Mouse (Mus musculus) heart, embryonic 16.5 days (tissue): ENCODE measurements at regions not wholly inside any gene's neighbourhood (a gene's known extent, or its start where the extent isn't known, plus 50 kb on each side); places are given as distances from the start of the nearest gene placed in this dataset.
A peak's percentile ranks its signal among the peaks of the same experiment; 100 is the strongest.

Experiments
- ATAC-seq: fragments of 200-750 bp; cut with Nextera tagmentation; replicated peaks from 2 replicates; pipeline ENCODE4 v1.8.0; 2017; ENCODE audit warnings: moderate number of reproducible peaks; ENCODE audit not compliant: insufficient read depth, low FRiP score; ENCODE audit errors: extremely low read depth
- H3K27ac ChIP-seq: fragments of 300-500 bp; sonication (generic); 2 replicates; pipeline ENCODE4 v1.5.1; 2014; ENCODE audit warnings: mild to moderate bottlenecking, low read length, control low read depth, moderate library complexity
- H3K27me3 ChIP-seq: fragments of 300-500 bp; sonication (generic); 2 replicates; pipeline ENCODE4 v1.6.1; 2014; ENCODE audit warnings: low read length, mixed read lengths; ENCODE audit not compliant: control insufficient read depth, insufficient read depth
- H3K36me3 ChIP-seq: fragments of 300-500 bp; sonication (generic); 2 replicates; pipeline ENCODE4 v1.6.1; 2014; ENCODE audit not compliant: control insufficient read depth, insufficient read depth
- H3K4me1 ChIP-seq: fragments of 300-500 bp; sonication (generic); 2 replicates; pipeline ENCODE4 v1.6.1; 2014; ENCODE audit warnings: low read length, mixed read lengths; ENCODE audit not compliant: control insufficient read depth, insufficient read depth
- H3K4me2 ChIP-seq: fragments of 300-500 bp; sonication (generic); 2 replicates; pipeline ENCODE4 v1.6.1; 2014; ENCODE audit warnings: low read depth, mild to moderate bottlenecking, control low read depth, low read length
- H3K4me3 ChIP-seq: fragments of 300-500 bp; sonication (generic); 2 replicates; pipeline ENCODE4 v1.5.1; 2014; ENCODE audit warnings: mild to moderate bottlenecking, control low read depth, low read length
- H3K9ac ChIP-seq: fragments of 300-500 bp; sonication (generic); 2 replicates; pipeline ENCODE4 v1.6.1; 2014; ENCODE audit warnings: low read length, control low read depth
- H3K9me3 ChIP-seq: fragments of 300-500 bp; sonication (generic); replicated peaks from 2 replicates; pipeline ENCODE4 v1.6.1; 2016; ENCODE audit warnings: low read length; ENCODE audit not compliant: control insufficient read depth
- WGBS: fragments of 180-500 bp; shearing (Covaris S2); extraction: QIAGEN DNeasy Blood & Tissue Kit; methylation state at CpG from one replicate; pipeline ENCODE4 v1.1.7; 2014; 5-methylcytosine and 5-hydroxymethylcytosine counted together

GRCm38 (mm10) chr5:74829003-74829402 is 126.3 kb upstream of the Lnx1 start:
- no peak for ATAC-seq
- no peaks in the 10 kb centered on the region for H3K27me3 ChIP-seq
- no peak overlapping the region for H3K27ac ChIP-seq
- H3K4me1 ChIP-seq, result no peaks in the 10 kb centered on the region
- no peak overlapping the region for H3K4me2 ChIP-seq
- WGBS, result 72% methylated on average over 9 of the region's 9 CpGs
- no peak overlapping the region for H3K4me3 ChIP-seq
- H3K9ac ChIP-seq, result no peak overlapping the region
- H3K9me3 ChIP-seq, result no peaks in the 10 kb centered on the region
- no peaks in the 10 kb centered on the region for H3K36me3 ChIP-seq

GRCm38 (mm10) chr5:74827944-74828343 is 125.2 kb upstream of the Lnx1 start:
- H3K9me3 ChIP-seq, result no peaks in the 10 kb centered on the region
- H3K4me3 ChIP-seq, result no peak overlapping the region
- H3K36me3 ChIP-seq, result no peaks in the 10 kb centered on the region
- no peak overlapping the region for H3K9ac ChIP-seq
- 74% methylated on average over 4 of the region's 4 CpGs for WGBS
- no peaks in the 10 kb centered on the region for H3K4me1 ChIP-seq
- ATAC-seq, result no peak
- no peaks in the 10 kb centered on the region for H3K27me3 ChIP-seq
- no peak overlapping the region for H3K27ac ChIP-seq
- no peak overlapping the region for H3K4me2 ChIP-seq

- no peak overlapping the region for H3K4me2 ChIP-seq
- no peak for ATAC-seq
- H3K36me3 ChIP-seq, result no peaks in the 10 kb centered on the region
- H3K27me3 ChIP-seq, result no peaks in the 10 kb centered on the region
- H3K4me1 ChIP-seq, result no peaks in the 10 kb centered on the region
- H3K4me3 ChIP-seq, result no peak overlapping the region
- 66% methylated on average over 5 of the region's 5 CpGs for WGBS
- no peaks in the 10 kb centered on the region for H3K9me3 ChIP-seq
- no peak overlapping the region for H3K27ac ChIP-seq
- H3K9ac ChIP-seq, result no peak overlapping the region
Measured at GRCm38 (mm10) chr5:74825517-74826254, 123.0 kb upstream of the Lnx1 start.

- no peak for ATAC-seq
- H3K27ac ChIP-seq, result no peak overlapping the region
- 75% methylated on average over 7 of the region's 7 CpGs for WGBS
Measured at GRCm38 (mm10) chr5:74823719-74824118, 121.0 kb upstream of the Lnx1 start.

GRCm38 (mm10) chr5:74821969-74822368 is 119.3 kb upstream of the Lnx1 start:
- H3K4me3 ChIP-seq, result no peak overlapping the region
- H3K9ac ChIP-seq, result no peak overlapping the region
- WGBS, result 78% methylated on average over 4 of the region's 4 CpGs
- no peaks in the 10 kb centered on the region for H3K4me1 ChIP-seq
- H3K4me2 ChIP-seq, result no peak overlapping the region
- peaks cover 7% of the 10 kb centered on the region; the same call in 1 of the 2 replicates for H3K27me3 ChIP-seq
- ATAC-seq, result no peak
- H3K27ac ChIP-seq, result no peak overlapping the region
- H3K36me3 ChIP-seq, result no peaks in the 10 kb centered on the region
- H3K9me3 ChIP-seq, result no peaks in the 10 kb centered on the region

More at GRCm38 (mm10) chr5:74823719-74824118, 121.0 kb upstream of the Lnx1 start:
- Histone ChIP-seq H3K36me3 (no peaks in the 10 kb centered on the region), H3K4me2 (no peak overlapping the region), H3K9me3 (no peaks in the 10 kb centered on the region), H3K9ac (no peak overlapping the region), H3K27me3 (0 out of 2 replicates have a peak, but pooled peaks cover 2% of the 10 kb centered on the region), H3K4me1 (no peaks in the 10 kb centered on the region), H3K4me3 (no peak overlapping the region)

- H3K4me1 ChIP-seq, result no peaks in the 10 kb centered on the region; the same call in 1 of the 2 replicates
- ATAC-seq, result no peak
- peaks cover 33% of the 10 kb centered on the region for H3K27me3 ChIP-seq
- no peak overlapping the region for H3K27ac ChIP-seq
- no peak overlapping the region for H3K4me2 ChIP-seq
- H3K9ac ChIP-seq, result no peak overlapping the region
- H3K9me3 ChIP-seq, result no peaks in the 10 kb centered on the region
- no peak overlapping the region for H3K4me3 ChIP-seq
- WGBS, result 77% methylated on average over 5 of the region's 5 CpGs
- no peaks in the 10 kb centered on the region for H3K36me3 ChIP-seq
Measured at GRCm38 (mm10) chr5:74816523-74816922, 113.8 kb upstream of the Lnx1 start.

- no peaks in the 10 kb centered on the region for H3K36me3 ChIP-seq
- WGBS, result 34% methylated on average over 3 of the region's 3 CpGs
- H3K9ac ChIP-seq, result no peak overlapping the region
- peaks cover 17% of the 10 kb centered on the region for H3K4me1 ChIP-seq
- no peaks in the 10 kb centered on the region for H3K9me3 ChIP-seq
- H3K27ac ChIP-seq, result no peak overlapping the region
- no peak overlapping the region for H3K4me2 ChIP-seq
- H3K27me3 ChIP-seq, result peaks cover 47% of the 10 kb centered on the region
- H3K4me3 ChIP-seq, result no peak overlapping the region
- no peak for ATAC-seq
Measured at GRCm38 (mm10) chr5:74813396-74813795, 110.7 kb upstream of the Lnx1 start.

GRCm38 (mm10) chr5:74811046-74811445 is 108.3 kb upstream of the Lnx1 start:
- H3K27me3 ChIP-seq, result peaks cover 59% of the 10 kb centered on the region

GRCm38 (mm10) chr5:74807581-74808221 is 105.0 kb upstream of the Lnx1 start:
- H3K36me3 ChIP-seq, result no peaks in the 10 kb centered on the region
- H3K9me3 ChIP-seq, result no peaks in the 10 kb centered on the region
- 60% methylated on average over 5 of the region's 5 CpGs for WGBS
- peaks cover 52% of the 10 kb centered on the region for H3K27me3 ChIP-seq
- peaks cover 17% of the 10 kb centered on the region for H3K4me1 ChIP-seq
- H3K4me3 ChIP-seq, result no peak overlapping the region
- no peak overlapping the region for H3K4me2 ChIP-seq
- ATAC-seq, result no peak
- no peak overlapping the region for H3K9ac ChIP-seq
- no peak overlapping the region for H3K27ac ChIP-seq

More at GRCm38 (mm10) chr5:74811046-74811445, 108.3 kb upstream of the Lnx1 start:
- H3K4me2 ChIP-seq, result peak overlapping the region; percentile 40; the same call in 1 of the 2 replicates
- peak; percentile 65 for ATAC-seq
- no peak overlapping the region for H3K4me3 ChIP-seq
- no peak overlapping the region for H3K27ac ChIP-seq
- no peak overlapping the region for H3K9ac ChIP-seq
- H3K4me1 ChIP-seq, result peaks cover 17% of the 10 kb centered on the region
- WGBS, result 35% methylated on average over 7 of the region's 7 CpGs
- no peaks in the 10 kb centered on the region for H3K36me3 ChIP-seq
- H3K9me3 ChIP-seq, result no peaks in the 10 kb centered on the region
